Mouse (Mus musculus): ENCODE results near the gene 1700042G07Rik. TPM values are rescaled to one million over a fixed set of nuclear protein-coding genes. Genes with fewer than 3 reads are reported as not detected.

The 1700042G07Rik gene
- polyA plus RNA-seq, 3 experiments from 2014 or later, result not detected

- ATAC-seq, result no peak
Measured at GRCm38 (mm10) chr4:116164759-116165554, 8.2 kb upstream of the 1700042G07Rik start.

- no peak for ATAC-seq
Measured at GRCm38 (mm10) chr4:116165708-116166407, 7.3 kb upstream of the 1700042G07Rik start.

- ATAC-seq, result no peak
Measured at GRCm38 (mm10) chr4:116167404-116167803, 5.8 kb upstream of the 1700042G07Rik start, which contains the start of gene Tspan1. Tspan1 (minus strand) TSS chr4:116167601.

GRCm38 (mm10) chr4:116168617-116169352 is 4.4 kb upstream of the 1700042G07Rik start:
- peak; percentile 73 for ATAC-seq

GRCm38 (mm10) chr4:116169353-116169672 is 3.9 kb upstream of the 1700042G07Rik start:
- no peak for ATAC-seq

- ATAC-seq, result no peak
Measured at GRCm38 (mm10) chr4:116173752-116174151, 580 bp downstream of the 1700042G07Rik start.

GRCm38 (mm10) chr4:116174466-116175116 is 1.4 kb downstream of the 1700042G07Rik start:
- ATAC-seq, result no peak

- no peak for ATAC-seq
Measured at GRCm38 (mm10) chr4:116175136-116175535, 2.0 kb downstream of the 1700042G07Rik start.

GRCm38 (mm10) chr4:116175711-116176542 is 2.8 kb downstream of the 1700042G07Rik start:
- ATAC-seq, result no peak

GRCm38 (mm10) chr4:116176543-116176988 is 3.4 kb downstream of the 1700042G07Rik start:
- ATAC-seq, result no peak

GRCm38 (mm10) chr4:116177140-116177539 is 4.0 kb downstream of the 1700042G07Rik start:
- ATAC-seq, result no peak

- no peak for ATAC-seq
Measured at GRCm38 (mm10) chr4:116182079-116182478, 8.9 kb downstream of the 1700042G07Rik start.

- ATAC-seq, result no peak
Measured at GRCm38 (mm10) chr4:116182745-116183144, 9.6 kb downstream of the 1700042G07Rik start.

- no peak for ATAC-seq
Measured at GRCm38 (mm10) chr4:116185083-116185482, 11.9 kb downstream of the 1700042G07Rik start.

GRCm38 (mm10) chr4:116192286-116192835 is 19.2 kb downstream of the 1700042G07Rik start:
- ATAC-seq, result no peak

GRCm38 (mm10) chr4:116193583-116194383 is 20.6 kb downstream of the 1700042G07Rik start:
- ATAC-seq, result no peak

- ATAC-seq, result no peak
Measured at GRCm38 (mm10) chr4:116198422-116198821, 25.2 kb downstream of the 1700042G07Rik start.

GRCm38 (mm10) chr4:116204422-116204821 is 31.2 kb downstream of the 1700042G07Rik start:
- ATAC-seq, result no peak

GRCm38 (mm10) chr4:116206531-116206930 is 33.4 kb downstream of the 1700042G07Rik start:
- no peak for ATAC-seq

- ATAC-seq, result no peak
Measured at GRCm38 (mm10) chr4:116208891-116209290, 35.7 kb downstream of the 1700042G07Rik start.

Data from inflammation-experienced regulatory T-cells, adult 6 months (primary cell).